Mouse (Mus musculus) kidney, adult 2 months (tissue): ENCODE data around the gene Wdr35.

Experiments
- CTCF ChIP-seq: fragments of 200-500 bp; conservative IDR thresholded peaks from 2 replicates; pipeline ENCODE4 v1.5.1; 2011; ENCODE audit warnings: low read depth, mild to moderate bottlenecking, control low read depth, low read length, moderate library complexity, mixed read lengths; ENCODE audit not compliant: insufficient read depth, insufficient read length
- POLR2A ChIP-seq: fragments of 200-500 bp; IDR thresholded peaks from one replicate; pipeline ENCODE4 v1.6.1; 2011; ENCODE audit warnings: low read depth, low read length, control low read depth

- TF ChIP-seq CTCF (no peak), POLR2A (no peak)
These were observed 68.6 kb downstream of the Wdr35 start for GRCm38 (mm10) chr12:9042316-9042715.
